Mouse (Mus musculus): ENCODE measurements around the gene Phf21b.
"Not testable (repeated sequence)": the region's sequence is repeated elsewhere in the genome, so short reads cannot be mapped to it uniquely, and the experiment has no call there.

The Phf21b gene

DNA sequence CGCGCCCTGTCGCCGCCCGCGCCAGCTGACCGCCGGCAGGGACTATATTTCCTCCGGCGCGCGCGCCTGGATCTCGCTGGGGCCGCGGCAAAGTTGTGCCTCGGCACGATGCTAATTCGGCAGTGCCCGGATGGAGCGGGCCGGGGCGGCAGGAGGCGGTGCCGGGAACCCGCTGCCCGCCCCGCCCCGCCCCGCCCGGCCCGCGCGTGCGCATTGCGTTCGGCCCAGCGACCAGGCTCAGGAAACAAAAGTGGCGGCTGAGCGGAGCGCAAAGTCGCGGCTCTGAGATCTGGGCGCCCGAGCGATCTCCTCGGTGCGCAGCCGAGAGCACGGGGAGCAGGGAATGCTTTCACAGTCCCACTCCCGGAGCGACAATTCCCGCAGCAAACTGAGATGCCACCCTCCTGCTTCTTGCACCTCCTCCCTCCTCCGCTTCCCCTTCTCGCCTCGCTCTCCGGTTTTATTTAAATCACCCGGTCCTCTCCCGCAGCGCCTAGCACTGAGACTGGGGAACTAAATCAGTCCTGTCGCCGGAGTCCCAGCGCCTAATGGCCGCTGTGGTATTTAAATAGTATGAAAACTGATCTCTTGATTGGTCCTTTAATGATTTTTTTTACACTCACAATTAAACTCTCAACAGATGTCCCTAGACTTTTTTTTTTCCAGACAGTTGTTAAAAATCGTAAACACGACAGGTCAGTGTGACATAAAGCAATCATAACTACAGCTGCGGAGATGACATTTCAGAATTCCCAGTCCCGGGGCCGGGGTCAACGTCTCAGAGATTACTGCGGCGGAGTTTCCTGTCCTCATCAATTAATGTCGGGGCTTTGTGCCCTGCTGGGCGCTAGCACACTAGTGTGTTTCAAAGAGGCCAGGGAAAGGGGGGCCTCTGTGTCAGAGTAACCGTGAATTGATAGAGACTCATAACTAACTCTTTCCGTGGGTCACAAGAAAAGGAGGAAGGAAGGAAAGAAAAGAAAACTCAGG lies at the start of gene Phf21b:
Gene Phf21b, minus strand, starts transcription at position 44 of the 990 bp plus-strand sequence.
- DNase-seq (ENCODE audit: low spot score) = peak; percentile 80

DNA sequence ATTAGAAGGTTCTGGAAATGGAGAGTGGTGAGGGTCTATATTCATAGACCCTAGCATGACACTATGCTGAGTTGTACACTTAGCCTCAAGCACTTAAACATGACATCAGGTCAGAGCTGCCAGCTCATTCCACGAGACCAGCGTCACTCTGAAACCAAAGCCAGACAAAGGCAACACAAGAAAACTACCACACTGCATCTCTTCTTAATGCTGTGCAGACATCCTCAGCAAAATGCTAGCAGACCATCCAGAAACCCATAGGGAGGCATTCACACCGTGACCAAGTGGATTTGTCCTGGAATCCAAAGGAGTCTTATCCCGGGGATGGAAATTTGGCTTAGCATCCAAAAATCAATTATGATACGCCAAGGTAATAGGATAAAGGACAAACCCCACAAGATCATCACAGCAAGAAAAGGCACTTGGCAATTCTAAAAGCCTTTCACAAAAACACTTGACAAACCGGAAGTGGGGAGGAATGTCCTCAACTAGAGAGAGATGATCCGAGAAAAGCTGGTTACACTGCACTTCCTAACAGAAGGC lies 48.1 kb upstream of the Phf21b start:
- DNase-seq (ENCODE audit: low spot score) = no peak

- no peak for DNase-seq (ENCODE audit: low spot score)
Observed at GRCm38 (mm10) chr15:84898077-84898476, 42.2 kb upstream of the Phf21b start.

GRCm38 (mm10) chr15:84896664-84897063 lies 40.8 kb upstream of the Phf21b start:
- no peak for DNase-seq (ENCODE audit: low spot score)

- DNase-seq (ENCODE audit: low spot score) = not testable (repeated sequence)
Observed at GRCm38 (mm10) chr15:84896216-84896615, 40.4 kb upstream of the Phf21b start.

DNA sequence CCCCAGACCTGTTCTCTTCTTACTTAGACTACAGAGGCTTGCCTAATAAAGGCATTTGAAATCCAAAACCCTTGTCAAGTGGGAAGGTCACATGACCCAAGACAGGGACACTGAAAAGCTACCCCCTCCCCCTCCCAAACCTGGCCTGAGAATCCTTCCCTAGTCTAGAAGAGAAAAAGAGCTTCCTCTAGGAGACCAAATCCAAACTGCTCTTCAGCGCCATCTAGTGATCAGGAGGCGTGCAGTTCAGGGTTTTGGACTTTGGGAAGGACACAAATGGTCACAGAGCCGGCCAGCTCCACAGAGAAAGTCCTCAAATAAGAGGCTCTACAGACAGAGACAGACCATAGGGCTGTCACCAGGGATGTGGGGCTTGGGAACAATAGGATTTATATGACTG lies 35.8 kb upstream of the Phf21b start:
- peak; percentile 60 for DNase-seq (ENCODE audit: low spot score)

DNA sequence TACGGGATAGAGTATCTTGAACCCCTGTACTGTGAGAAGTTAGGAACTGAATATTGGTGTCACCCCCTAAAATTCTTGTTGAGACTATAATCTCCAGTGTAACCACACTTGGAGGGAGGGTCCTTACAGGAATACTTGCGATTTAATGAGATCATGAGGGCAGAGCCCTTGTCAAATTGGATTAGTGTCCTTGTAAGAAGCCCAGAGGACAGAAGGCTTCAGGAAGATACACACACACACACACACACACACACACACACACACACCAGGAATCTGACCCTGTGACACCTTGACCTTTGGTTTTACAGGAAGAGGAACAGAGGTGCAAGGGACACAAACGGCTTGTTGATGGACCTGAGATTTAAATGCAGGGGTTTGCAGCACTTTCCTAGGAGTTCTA lies 35.4 kb upstream of the Phf21b start:
- DNase-seq (ENCODE audit: low spot score) = no peak

DNA sequence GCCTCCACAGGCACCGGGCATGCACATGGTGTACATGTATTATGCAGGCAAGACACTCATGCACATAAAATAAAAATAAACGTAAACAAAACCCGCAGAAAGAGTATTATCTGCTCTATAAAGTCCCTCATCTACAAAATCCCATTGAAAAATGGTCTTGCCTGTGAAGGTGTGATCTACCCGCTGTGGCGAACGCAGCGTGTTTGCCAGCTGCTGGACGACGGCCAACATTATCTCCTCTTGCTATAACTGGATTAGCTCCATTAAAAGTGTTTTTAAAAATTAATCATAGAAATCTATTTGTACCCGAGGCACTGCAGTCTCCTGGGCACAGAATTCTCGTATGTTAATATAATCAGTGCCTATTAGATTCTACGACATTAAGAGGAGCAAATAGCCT lies 32.2 kb upstream of the Phf21b start:
- no peak for DNase-seq (ENCODE audit: low spot score)

- no peak for DNase-seq (ENCODE audit: low spot score)
Observed at GRCm38 (mm10) chr15:84877029-84877815, 21.4 kb upstream of the Phf21b start.

GRCm38 (mm10) chr15:84873867-84874266 lies 18.0 kb upstream of the Phf21b start:
- no peak for DNase-seq (ENCODE audit: low spot score)

DNA sequence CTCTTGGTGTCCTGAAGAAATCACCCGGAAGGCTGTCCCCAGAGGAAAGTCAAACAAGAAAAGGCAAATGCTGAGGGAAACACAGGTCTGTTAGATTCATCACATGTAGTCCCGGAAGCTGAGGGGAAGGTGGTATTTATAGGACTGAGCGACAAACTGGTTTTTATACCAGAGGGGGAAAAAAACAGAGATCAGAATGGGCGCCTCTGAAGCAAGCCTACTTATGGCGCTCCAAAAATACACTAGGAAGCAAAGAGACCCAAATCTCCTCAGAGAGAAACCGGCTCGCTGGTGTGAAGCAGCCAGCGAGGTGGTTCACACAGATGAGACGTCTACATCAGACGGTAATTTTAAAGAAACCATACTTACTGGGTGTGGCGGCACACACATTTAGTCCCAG lies 17.2 kb upstream of the Phf21b start:
- no peak for DNase-seq (ENCODE audit: low spot score)

DNA sequence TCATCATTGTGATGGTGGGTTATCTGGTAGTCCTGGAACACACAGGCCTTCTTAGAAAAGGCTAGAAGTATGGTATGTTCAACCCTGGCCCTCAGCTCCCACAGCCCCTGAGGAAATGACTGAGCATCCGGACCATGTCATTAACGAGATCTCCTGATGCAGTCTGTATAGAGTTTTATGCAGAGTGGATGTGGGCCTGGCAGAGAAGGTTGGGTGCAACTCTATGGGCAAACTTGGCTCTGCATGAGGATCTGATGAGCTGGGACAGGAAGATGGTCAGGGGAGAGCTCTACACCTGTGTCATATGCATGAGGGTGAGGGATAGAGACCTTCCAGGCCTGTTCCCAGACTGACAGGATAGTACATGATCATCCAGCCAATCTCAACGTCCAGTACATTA lies 16.0 kb upstream of the Phf21b start:
- DNase-seq (ENCODE audit: low spot score) = no peak

- no peak for DNase-seq (ENCODE audit: low spot score)
Observed at GRCm38 (mm10) chr15:84861911-84862310, 6.1 kb upstream of the Phf21b start.

- DNase-seq (ENCODE audit: low spot score) = no peak
Observed at GRCm38 (mm10) chr15:84857623-84858022, 1.8 kb upstream of the Phf21b start.

DNA sequence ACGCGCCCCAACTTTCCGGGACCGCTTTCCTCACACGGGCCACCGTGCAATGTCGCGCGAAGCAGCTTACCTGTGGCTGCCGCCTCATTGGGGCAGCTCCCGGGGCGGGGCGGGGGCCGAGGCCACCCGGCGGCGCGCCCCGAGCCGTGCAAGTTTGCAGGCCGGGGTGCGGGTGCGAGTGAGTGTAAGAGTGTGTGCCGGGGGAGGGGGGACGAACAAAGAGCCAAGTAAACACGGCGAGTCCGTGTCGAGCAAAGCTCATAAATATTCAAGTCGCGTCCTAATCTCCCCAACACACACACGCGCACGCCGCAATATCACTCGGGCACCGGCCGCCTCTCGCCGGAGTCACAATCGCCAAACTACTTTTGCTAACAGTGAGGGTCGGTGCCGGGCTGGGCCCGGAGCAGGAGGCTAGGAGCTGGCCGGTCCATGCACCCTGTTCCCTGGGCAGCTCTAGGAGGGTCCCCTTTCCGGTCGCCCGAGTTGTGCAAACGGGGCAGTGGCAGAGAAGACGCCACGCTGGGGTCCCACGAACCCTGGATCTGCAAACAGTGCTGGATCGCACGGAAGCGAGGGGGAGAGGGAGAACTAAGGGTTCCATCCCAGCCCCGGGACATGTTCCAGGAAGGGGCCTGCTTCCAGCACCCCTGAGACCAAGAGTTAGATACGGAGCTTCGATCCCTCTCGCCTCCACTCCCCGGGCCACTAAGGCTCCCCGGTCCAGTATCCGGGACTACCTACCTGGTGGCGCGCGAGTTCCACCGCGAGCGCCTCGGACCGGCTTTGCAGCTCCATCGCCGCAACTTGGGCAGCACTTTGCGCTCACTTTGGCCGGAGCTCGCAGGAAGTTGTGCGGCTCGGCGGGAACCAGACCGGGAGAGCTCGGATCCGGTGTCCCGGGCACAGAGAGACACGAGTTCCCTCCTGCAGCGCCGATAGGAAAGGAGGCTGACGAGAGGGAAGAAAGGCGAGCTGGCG lies 638 bp downstream of the Phf21b start:
- DNase-seq (ENCODE audit: low spot score) = peak; percentile 23

DNA sequence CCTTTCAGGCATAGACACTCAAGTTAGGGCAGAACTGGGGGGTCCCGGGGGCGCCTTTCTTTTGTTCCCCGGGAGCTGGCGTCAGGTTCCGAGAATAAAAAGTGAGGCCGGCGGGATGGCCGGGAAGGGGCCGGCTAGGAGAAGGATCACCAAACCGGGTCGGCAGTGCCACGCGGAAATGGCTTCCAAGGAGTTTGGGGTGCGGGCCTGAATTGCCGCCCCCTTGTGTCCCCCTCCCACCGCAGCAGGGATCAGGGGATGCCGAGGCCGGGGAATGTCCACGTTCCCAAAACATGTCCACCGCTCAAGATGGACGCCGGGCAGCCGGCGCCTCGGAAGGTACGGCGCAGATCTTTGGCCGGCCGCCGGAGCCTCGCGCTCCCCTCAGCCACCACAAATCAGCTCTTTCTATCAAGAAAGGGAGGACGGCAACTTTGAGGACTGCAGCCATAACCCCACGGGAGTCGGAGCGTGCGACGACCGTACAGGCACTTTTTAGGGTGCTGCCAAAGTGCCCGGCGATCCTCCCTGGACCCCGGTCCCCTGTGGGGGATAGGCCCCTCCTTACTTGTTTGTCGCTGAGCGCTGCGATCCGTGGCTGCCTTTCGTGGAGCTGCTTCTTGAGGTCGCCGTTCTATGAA lies 1.6 kb downstream of the Phf21b start:
- no peak for DNase-seq (ENCODE audit: low spot score)

DNA sequence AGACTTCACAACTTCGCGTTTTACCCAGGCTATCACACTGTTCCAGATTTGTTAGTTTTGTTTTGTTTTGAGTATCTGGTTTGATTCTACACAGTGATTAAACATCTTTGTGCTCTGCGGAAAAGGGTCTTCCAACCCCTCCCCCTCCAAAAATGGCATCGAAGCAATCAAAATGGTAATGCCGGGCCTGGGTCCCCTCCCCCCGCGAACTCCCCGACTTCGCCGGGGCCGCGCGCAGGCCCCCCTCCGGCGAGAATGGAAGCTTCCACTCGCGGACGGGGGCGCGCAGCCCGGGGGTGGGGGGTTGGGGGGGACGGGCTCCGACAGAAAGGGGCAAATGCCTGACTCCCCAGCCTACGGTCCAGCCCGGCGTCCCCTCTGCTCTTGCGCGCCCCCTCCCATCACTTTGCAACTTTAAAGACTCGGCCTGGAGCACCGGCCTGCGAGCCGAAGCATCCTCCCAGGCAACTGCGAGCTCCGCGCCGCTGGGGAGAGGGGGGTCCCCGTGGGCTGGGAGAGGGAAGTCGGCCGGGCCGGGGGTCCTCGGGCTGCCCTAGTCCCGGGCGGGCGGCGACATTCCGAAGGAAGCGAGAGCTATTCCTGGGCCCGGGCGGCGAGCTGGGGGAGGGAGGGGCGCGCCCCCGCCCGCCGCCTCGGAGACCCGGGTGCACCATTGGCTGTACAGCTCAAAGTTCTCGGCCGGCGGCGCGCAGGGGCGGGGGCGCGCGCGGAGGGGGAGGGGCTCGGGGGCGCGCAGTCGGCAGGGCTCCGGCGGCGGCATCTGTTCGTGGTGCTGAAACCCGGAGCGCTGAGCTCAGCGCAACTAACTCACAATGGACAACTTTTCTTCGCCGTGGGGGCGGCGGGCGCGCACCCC lies 2.4 kb downstream of the Phf21b start:
- DNase-seq (ENCODE audit: low spot score) = peak; percentile 50

DNA sequence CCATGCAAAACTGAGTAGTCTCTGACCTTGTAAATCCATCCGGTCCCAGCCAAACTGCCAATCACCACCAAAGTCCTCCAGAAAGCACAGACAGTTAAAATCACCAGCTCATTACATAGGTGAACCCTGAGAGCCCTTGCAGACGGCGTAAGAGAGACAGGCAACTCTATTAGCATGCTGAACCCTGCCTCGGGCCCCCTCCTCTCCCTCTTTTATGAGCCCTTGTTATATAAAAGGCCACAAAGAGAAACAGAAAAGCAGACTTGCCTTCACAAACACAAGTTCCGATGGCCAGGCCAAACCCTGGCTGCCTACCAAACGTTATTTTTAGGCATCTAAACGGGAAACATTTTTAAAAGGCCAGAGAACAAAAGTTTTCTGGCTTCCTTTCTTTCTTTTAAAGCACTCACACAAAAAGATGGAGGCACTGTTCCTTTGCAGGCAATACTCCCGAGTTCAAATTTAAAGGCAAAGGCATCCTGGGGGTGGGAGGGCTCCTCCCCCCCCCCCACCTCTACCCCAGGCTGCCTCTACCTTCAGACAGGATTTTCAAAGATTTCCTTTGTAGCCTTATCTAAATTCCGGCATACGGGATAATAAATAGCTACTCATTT lies 3.3 kb downstream of the Phf21b start:
- no peak for DNase-seq (ENCODE audit: low spot score)

DNA sequence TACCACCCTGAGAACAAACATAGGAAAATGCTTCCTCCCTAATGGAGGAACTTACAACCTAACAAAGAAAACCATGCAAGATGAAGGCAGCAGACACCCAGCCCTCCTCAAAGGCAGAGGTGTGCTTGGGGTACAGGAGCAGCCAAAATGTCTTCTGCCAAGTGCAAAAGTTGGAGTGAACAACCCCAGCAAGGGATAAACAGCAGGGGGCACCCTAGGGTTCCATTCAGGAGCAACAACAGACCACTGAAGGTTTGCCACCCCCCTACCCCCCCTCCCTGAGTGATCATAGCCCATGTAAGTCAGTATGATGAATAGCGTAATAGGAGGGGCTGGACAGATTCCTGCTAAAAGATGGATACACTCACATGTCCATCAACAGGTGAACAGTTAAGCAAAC lies 5.5 kb downstream of the Phf21b start:
- DNase-seq (ENCODE audit: low spot score) = no peak

- DNase-seq (ENCODE audit: low spot score) = no peak
Observed at GRCm38 (mm10) chr15:84846216-84846615, 9.6 kb downstream of the Phf21b start.
